Mouse (Mus musculus) embryonic facial prominence, embryonic 13.5 days (tissue): Measurements from ENCODE around the gene Sf3b3. TPM values are rescaled to one million over a fixed set of nuclear protein-coding genes. Genes with fewer than 3 reads are reported as not detected.
A peak's percentile ranks its signal among the peaks of the same experiment; 100 is the strongest.

Experiments
- ATAC-seq: fragments of 200-750 bp; cut with Nextera tagmentation; 2 replicates; pipeline ENCODE4 v1.8.0; 2017; ENCODE audit warnings: low read depth; ENCODE audit not compliant: insufficient number of reproducible peaks, insufficient read depth, low FRiP score, low TSS enrichment
- H3K27ac ChIP-seq: fragments of 300-500 bp; sonication (generic); 2 replicates; pipeline ENCODE4 v1.5.1; 2015; ENCODE audit warnings: moderate library complexity, mild to moderate bottlenecking, inconsistent platforms
- H3K27me3 ChIP-seq: fragments of 300-500 bp; sonication (generic); 2 replicates; pipeline ENCODE4 v1.6.1; 2015; ENCODE audit warnings: mild to moderate bottlenecking, inconsistent platforms
- H3K36me3 ChIP-seq: fragments of 300-500 bp; sonication (generic); 2 replicates; pipeline ENCODE4 v1.6.1; 2015; ENCODE audit warnings: mild to moderate bottlenecking, inconsistent platforms
- H3K4me1 ChIP-seq: fragments of 300-500 bp; sonication (generic); 2 replicates; pipeline ENCODE4 v1.6.1; 2015; ENCODE audit warnings: inconsistent platforms
- H3K4me2 ChIP-seq: fragments of 300-500 bp; sonication (generic); 2 replicates; pipeline ENCODE4 v1.6.1; 2015; ENCODE audit warnings: moderate library complexity, mild to moderate bottlenecking, inconsistent platforms
- H3K4me3 ChIP-seq: fragments of 300-500 bp; sonication (generic); 2 replicates; pipeline ENCODE4 v1.5.1; 2015; ENCODE audit warnings: mild to moderate bottlenecking, inconsistent platforms
- H3K9ac ChIP-seq: fragments of 300-500 bp; sonication (generic); 2 replicates; pipeline ENCODE4 v1.6.1; 2015; ENCODE audit warnings: mild to moderate bottlenecking, inconsistent platforms
- H3K9me3 ChIP-seq: fragments of 300-500 bp; sonication (generic); 2 replicates; pipeline ENCODE4 v1.6.1; 2016; ENCODE audit warnings: inconsistent platforms
- WGBS: fragments of 180-500 bp; shearing (Covaris S2); methylation state at CpG from one replicate; pipeline ENCODE4 v1.1.7; 2015; ENCODE audit warnings: mixed read lengths; 5-methylcytosine and 5-hydroxymethylcytosine counted together
- polyA plus RNA-seq: library from polyadenylated mRNA; unstranded; fragments of >200 nt; fragmentation: Nextera tagmentation; extraction: Ambion mirVana; gene quantifications from 2 replicates; pipeline ENCODE4 v1.2.1, GENCODE M21; 2015

Sf3b3 gene
- 158 and 170 TPM in 2 replicates for polyA plus RNA-seq

DNA sequence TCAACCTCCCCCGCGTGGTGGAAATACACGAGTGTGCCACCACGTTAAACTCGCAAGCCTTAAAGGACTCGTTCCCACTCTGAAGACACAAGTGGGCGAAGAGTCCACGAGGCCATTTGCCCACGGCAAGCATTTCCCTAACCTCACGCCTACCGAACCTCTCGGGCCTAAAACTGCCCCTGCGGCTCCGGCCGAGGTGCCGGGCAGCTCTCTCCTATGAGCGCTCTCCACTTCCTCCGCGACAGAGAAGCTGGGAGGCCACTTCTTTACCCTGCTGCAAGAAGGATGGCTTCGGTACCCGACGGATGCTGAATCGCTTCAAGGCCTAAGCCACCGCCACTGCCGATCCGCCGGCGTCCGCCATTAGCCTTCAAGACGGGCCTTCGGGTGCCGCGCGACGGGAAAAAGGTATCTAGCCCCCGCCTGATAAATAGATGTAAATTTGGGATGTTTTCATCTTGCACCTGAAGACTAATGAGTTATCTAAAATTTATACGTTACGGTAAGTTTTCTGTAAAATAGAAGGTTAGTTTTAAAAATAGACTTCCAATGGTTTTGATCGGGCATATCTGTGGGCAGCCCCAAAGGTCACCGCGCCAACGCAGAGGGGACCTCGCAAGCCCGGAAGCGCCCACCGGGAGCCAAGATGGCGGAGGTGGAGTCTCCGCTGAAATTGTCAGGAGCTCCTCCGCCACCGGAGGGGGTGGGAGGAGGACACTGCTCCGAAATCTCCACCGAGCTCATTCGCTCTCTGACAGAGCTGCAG is at the start of gene Sf3b3, which contains the start of gene Cog4:
Gene Sf3b3, minus strand, starts transcription at position 383 of the 766 bp plus-strand sequence.
Gene Cog4, plus strand, starts transcription at position 196 of the 766 bp plus-strand sequence.
- under 1% methylated on average over 53 of the region's 53 CpGs for WGBS
- H3K36me3 ChIP-seq = peaks cover 48% of the 10 kb centered on the region
- H3K9me3 ChIP-seq = no peaks in the 10 kb centered on the region
- H3K27me3 ChIP-seq = no peaks in the 10 kb centered on the region
- peak within 1 kb of the TSS; percentile 70 for H3K4me2 ChIP-seq
- H3K4me1 ChIP-seq = peaks cover 23% of the 10 kb centered on the region
- H3K27ac ChIP-seq = peak within 1 kb of the TSS; percentile 82
- H3K4me3 ChIP-seq = peak within 1 kb of the TSS; percentile 87
- peak within 1 kb of the TSS; percentile 94 for H3K9ac ChIP-seq
- ATAC-seq = peak; percentile 78; the same call in 1 of the 2 replicates

DNA sequence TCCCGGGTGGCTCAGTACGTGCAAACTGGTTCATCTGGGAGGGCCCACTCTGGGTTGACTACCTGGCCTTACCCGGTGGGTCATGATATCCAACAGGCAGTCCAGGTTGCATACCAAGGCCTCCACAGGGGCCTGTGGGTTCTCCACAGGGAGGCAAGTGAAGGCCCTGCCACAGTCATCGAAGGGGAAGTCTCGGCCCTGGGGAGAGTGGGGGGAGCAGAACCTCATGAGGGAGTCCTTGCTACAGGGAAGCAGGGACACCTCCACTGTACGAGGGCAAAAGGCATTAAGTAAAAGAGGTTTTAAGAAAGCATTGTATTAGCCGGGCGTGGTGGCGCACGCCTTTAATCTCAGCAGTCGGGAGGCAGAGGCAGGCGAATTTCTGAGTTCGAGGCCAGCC is 49.2 kb upstream of the Sf3b3 start:
- WGBS = 93% methylated on average over 13 of the region's 13 CpGs
- no peak for ATAC-seq
- Histone ChIP-seq H3K27me3 (no peaks in the 10 kb centered on the region), H3K4me1 (peaks cover 3% of the 10 kb centered on the region), H3K36me3 (peaks cover 57% of the 10 kb centered on the region), H3K9ac (no peak overlapping the region), H3K4me3 (no peak overlapping the region), H3K9me3 (no peaks in the 10 kb centered on the region), H3K4me2 (no peak overlapping the region), H3K27ac (no peak overlapping the region)

DNA sequence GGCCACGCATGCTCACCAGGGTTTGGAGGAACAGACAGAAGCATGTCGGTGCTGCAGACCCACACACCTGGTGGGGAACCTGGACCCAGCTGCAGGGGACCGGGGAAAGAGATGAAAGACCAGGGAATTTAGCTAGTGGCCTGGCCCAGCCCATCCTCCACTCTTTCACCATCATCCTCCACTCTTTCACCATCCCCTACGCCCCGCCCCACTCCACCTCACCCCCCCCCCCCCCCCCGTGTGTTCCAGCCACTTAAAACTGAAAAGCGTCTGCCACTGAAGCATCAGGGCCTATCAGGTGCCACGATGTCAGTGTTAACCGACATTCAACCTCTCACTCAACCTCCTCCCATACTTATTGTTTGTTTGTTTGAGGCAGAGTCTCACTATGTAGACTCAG is 48.7 kb upstream of the Sf3b3 start:
- Histone ChIP-seq H3K9ac (no peak overlapping the region), H3K9me3 (no peaks in the 10 kb centered on the region), H3K4me2 (no peak overlapping the region), H3K4me1 (no peaks in the 10 kb centered on the region), H3K36me3 (peaks cover 62% of the 10 kb centered on the region), H3K4me3 (no peak overlapping the region), H3K27ac (no peak overlapping the region), H3K27me3 (no peaks in the 10 kb centered on the region)
- ATAC-seq = no peak
- 86% methylated on average over 8 of the region's 9 CpGs for WGBS

DNA sequence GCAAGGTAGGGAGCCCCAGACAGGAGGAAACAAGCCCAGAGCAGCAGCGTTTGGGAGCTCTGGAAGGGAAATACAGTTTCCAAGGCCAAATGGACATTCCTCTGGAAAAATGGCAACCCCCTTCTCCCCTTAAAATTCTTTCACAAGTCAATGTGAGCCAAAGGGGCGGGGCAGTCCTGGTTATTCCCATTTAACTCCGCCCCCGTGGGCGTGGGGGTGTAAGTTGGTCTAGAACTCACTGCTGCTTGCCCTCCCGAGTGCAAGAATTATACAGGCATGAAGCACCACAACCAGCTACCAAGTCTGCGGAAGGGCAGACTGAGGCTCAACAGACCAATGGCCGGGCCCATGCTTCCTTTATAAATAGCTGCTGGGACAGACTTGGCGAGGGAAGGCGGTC is 48.3 kb upstream of the Sf3b3 start:
- Histone ChIP-seq H3K4me2 (no peak overlapping the region), H3K9me3 (no peaks in the 10 kb centered on the region), H3K36me3 (peaks cover 67% of the 10 kb centered on the region), H3K27ac (no peak overlapping the region), H3K9ac (no peak overlapping the region), H3K4me1 (no peaks in the 10 kb centered on the region), H3K4me3 (no peak overlapping the region), H3K27me3 (no peaks in the 10 kb centered on the region)
- 83% methylated on average over 10 of the region's 10 CpGs for WGBS
- no peak for ATAC-seq

DNA sequence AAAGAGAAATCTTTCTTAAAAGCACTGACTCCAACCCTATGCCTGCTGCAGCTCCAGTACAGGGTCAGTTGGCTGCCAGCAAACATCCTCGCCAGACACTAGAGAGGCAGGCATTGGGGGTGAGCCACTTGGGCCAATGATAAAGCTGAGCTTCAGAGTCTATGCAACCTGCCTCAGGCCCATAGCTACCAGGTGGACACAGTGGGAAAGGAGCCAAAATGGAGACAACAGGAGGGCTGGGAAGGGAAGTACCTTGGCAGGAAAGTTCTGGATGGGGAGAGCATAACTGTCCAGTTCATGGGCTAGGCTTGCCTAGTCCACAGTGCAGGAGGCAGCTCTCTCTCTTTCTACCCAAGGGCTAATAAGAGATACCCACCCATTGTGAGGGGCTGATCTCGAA is 46.3 kb upstream of the Sf3b3 start:
- no peaks in the 10 kb centered on the region for H3K4me1 ChIP-seq
- H3K9ac ChIP-seq = no peak overlapping the region
- no peaks in the 10 kb centered on the region for H3K27me3 ChIP-seq
- H3K27ac ChIP-seq = no peak overlapping the region
- no peak overlapping the region for H3K4me2 ChIP-seq
- no peaks in the 10 kb centered on the region for H3K9me3 ChIP-seq
- no peak for ATAC-seq
- peaks cover 71% of the 10 kb centered on the region for H3K36me3 ChIP-seq
- 89% methylated on average over 2 of the region's 2 CpGs for WGBS
- H3K4me3 ChIP-seq = no peak overlapping the region

DNA sequence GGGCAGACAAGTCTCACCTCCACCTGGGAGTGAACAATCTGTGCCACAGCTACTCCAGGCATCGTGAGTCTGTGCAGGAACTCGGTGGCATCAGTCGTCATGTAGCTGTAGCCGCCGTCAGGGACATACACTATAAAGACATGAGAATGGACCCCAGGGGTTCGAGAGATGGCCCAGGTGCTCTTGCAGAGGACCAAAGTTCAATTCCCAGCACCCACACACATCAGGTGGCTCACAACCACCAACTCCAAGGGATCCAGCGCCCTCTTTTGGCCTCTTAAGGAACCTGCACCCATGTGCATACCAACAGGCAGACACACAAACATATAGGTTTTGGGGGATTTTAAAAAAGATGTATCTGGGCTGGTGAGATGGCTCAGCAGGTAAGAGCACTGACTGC is 45.5 kb upstream of the Sf3b3 start:
- no peak for ATAC-seq
- Histone ChIP-seq H3K36me3 (peaks cover 71% of the 10 kb centered on the region), H3K27me3 (no peaks in the 10 kb centered on the region), H3K4me1 (no peaks in the 10 kb centered on the region), H3K9ac (no peak overlapping the region), H3K4me2 (no peak overlapping the region), H3K27ac (no peak overlapping the region), H3K4me3 (no peak overlapping the region), H3K9me3 (no peaks in the 10 kb centered on the region)
- WGBS = 91% methylated on average over 7 of the region's 7 CpGs

DNA sequence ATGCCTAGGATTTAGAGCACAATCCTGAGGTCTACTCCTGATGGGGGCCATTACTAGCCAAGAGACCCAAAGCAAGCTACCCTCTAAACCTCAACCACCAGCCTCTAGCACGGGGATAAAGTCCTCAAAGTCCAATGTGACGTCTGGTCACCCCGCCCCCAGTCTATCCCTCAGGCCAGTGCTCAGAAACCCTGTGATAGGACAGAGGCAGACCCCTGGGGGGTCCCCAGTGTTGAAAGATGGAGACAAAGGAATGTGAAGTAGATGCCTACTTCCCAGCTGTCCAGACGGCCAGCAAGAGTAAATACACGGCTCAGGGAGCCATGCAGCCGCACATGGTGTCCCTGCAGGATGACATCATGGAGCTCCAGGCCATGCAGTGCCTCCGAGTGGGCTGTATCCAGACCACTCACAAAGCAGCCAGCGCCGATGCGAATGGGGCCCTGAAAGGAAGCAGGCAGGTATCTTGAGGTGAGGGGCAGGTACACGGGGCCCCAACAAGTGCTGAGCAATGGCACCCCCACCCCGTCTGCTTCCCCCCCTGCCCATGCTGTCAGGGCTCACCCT is 43.4 kb upstream of the Sf3b3 start:
- H3K27ac ChIP-seq = peak overlapping the region; percentile 33; the same call in 1 of the 2 replicates
- H3K4me1 ChIP-seq = no peaks in the 10 kb centered on the region
- H3K4me3 ChIP-seq = no peak overlapping the region
- H3K9ac ChIP-seq = no peak overlapping the region
- H3K27me3 ChIP-seq = no peaks in the 10 kb centered on the region
- no peak overlapping the region for H3K4me2 ChIP-seq
- 75% methylated on average over 12 of the region's 12 CpGs for WGBS
- ATAC-seq = no peak
- H3K36me3 ChIP-seq = peaks cover 91% of the 10 kb centered on the region
- H3K9me3 ChIP-seq = no peaks in the 10 kb centered on the region

DNA sequence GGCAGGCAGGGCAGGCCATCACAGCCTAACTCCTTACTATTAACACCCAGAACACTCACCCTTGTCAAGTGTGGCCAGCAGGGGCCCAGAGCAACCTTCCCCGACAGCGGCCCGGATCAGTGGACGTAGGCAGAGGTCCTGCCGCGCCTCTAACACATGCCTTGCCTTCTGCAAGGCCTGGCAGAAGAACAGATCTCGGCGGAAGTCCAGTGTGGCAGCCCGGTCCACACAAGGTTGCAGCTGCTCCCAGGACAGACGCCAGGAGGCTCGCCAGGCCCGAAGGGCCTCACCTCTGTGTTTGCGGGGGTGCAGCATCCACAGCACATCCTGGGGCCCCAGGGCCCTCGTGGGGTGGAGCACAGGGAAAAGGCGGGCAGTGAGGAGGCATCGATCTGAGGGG is 42.3 kb upstream of the Sf3b3 start:
- Histone ChIP-seq H3K9ac (no peak overlapping the region), H3K4me1 (no peaks in the 10 kb centered on the region), H3K9me3 (no peaks in the 10 kb centered on the region), H3K4me3 (no peak overlapping the region), H3K4me2 (no peak overlapping the region), H3K27ac (no peak overlapping the region), H3K36me3 (peaks cover 94% of the 10 kb centered on the region), H3K27me3 (no peaks in the 10 kb centered on the region)
- WGBS = 92% methylated on average over 16 of the region's 16 CpGs
- ATAC-seq = no peak

DNA sequence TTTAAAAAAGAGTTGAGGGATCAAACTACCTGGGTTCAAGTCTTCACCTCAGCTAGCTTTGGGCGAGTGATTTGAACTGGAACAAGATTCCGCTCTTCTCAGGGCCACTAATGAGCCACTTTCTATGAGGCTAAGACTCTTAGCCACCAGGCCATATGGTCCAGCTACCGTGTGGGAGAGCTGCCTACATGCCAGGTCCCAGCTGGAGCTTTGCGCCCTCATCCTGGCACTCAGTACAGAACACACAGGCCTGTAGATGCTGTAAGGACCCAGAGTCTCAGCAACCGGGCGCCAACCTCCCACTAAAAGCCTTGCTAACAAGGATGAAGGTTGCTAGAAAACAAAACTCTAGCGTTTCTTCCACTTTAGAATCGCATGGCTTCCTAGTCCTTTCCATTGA is 41.9 kb upstream of the Sf3b3 start:
- H3K36me3 ChIP-seq = peaks cover 95% of the 10 kb centered on the region
- no peak overlapping the region for H3K27ac ChIP-seq
- no peaks in the 10 kb centered on the region for H3K9me3 ChIP-seq
- H3K4me1 ChIP-seq = no peaks in the 10 kb centered on the region
- no peak for ATAC-seq
- H3K9ac ChIP-seq = no peak overlapping the region
- no peaks in the 10 kb centered on the region for H3K27me3 ChIP-seq
- no peak overlapping the region for H3K4me3 ChIP-seq
- H3K4me2 ChIP-seq = no peak overlapping the region
- WGBS = 94% methylated on average over 8 of the region's 8 CpGs

DNA sequence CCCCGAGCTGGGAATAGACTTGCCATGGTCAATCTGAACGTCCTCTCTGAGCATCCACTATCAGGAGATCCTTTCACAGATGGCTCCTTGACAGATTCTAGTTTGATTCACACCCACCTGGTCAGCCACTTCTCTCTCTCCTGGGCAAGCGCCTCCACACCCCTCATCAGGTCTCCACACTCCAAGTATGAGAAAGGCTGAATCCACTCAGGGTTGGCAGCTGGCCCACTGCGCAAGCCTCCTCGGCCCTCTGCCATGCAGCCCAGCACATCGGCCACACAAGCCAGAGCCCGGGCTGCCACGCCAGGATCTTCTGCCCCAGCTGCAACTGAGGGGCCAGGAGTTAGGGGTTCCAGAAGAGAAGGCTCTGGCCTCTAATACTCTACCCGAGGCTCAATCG is 41.0 kb upstream of the Sf3b3 start:
- Histone ChIP-seq H3K9me3 (no peaks in the 10 kb centered on the region), H3K27me3 (no peaks in the 10 kb centered on the region), H3K36me3 (peaks cover 95% of the 10 kb centered on the region), H3K4me2 (no peak overlapping the region), H3K27ac (no peak overlapping the region), H3K4me1 (no peaks in the 10 kb centered on the region), H3K9ac (no peak overlapping the region), H3K4me3 (no peak overlapping the region)
- 89% methylated on average over 10 of the region's 10 CpGs for WGBS
- ATAC-seq = no peak

DNA sequence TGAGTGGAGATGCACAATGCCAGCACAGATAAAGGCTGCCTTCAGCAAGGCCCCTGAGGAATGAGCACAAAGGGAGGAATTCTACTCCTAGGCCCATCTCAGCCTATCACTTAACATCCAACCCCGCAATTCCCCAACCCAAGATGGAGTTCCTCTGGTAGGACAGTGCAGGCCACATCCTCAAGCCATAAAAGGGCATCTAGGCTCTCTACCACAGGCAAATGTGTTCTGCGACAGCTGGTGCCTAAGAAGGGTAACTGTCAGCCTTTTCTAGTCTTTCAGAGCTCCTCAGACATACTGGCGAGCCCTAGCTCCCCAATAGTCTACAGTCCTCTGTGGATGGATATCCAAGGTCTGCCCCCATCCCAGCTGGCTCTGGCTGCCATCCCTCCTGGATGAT is 40.0 kb upstream of the Sf3b3 start:
- no peaks in the 10 kb centered on the region for H3K9me3 ChIP-seq
- no peak overlapping the region for H3K4me3 ChIP-seq
- no peaks in the 10 kb centered on the region for H3K27me3 ChIP-seq
- 83% methylated on average over 3 of the region's 3 CpGs for WGBS
- peaks cover 96% of the 10 kb centered on the region for H3K36me3 ChIP-seq
- 0 out of 2 replicates have a peak overlapping the region, but pooled peaks have one; percentile 32 for H3K9ac ChIP-seq
- no peak for ATAC-seq
- H3K4me2 ChIP-seq = no peak overlapping the region
- H3K4me1 ChIP-seq = no peaks in the 10 kb centered on the region
- H3K27ac ChIP-seq = no peak overlapping the region

DNA sequence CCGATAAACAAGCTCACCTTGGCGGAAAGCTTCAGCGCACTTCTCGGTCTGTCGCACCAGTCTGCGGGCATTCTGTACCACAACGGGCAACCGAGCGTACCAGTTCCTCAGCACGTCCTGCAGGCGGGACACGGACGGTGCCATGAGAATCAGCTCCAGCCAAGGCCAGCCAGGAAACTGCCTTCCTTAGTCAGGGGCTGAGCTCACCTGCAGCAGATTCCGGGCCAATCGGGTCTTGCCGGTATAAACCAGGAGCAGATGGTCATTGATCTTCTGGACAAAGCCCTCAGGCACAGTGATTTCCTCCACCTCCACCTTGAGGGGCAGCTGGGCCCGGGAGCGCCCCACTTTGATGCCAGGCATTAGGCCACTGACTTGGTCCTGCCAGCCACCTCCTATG is 37.2 kb upstream of the Sf3b3 start:
- Histone ChIP-seq H3K4me1 (no peaks in the 10 kb centered on the region), H3K4me2 (no peak overlapping the region), H3K27ac (no peak overlapping the region), H3K9ac (no peak overlapping the region), H3K9me3 (no peaks in the 10 kb centered on the region), H3K4me3 (no peak overlapping the region), H3K27me3 (no peaks in the 10 kb centered on the region), H3K36me3 (peaks cover 99% of the 10 kb centered on the region)
- ATAC-seq = no peak
- 92% methylated on average over 18 of the region's 18 CpGs for WGBS
